Comparison of ENCODE assay signal across 33 mouse cellular contexts in genomic region chr9:114326011-114326748, GRCm38 (mm10). TPM values are rescaled to one million over a fixed set of nuclear protein-coding genes. Genes with fewer than 3 reads are reported as not detected.
A peak's percentile ranks its signal among the peaks of the same experiment; 100 is the strongest.
DNase-seq lines count a peak whose midpoint lies in the region; ATAC-seq lines count a peak whose summit lies in the region.
"Had no signal": no experiment of that assay in that cellular context is flagged by ENCODE, and none has a peak within 500 bp of the region (broad histone marks: within the 10 kb centered on the region; RNA-seq: fewer than 3 reads in every experiment).

No protein-coding gene starts in this region.

- H3K4me3 ChIP-seq in heart, embryonic 12.5 days = no peak overlapping the region
- H3K4me3 ChIP-seq: forebrain, embryonic 10.5 days; forebrain, embryonic 13.5 days; heart, adult 2 months; heart, embryonic 10.5 days had no signal

- H3K9ac ChIP-seq in heart, embryonic 12.5 days = no peak overlapping the region
- H3K9ac ChIP-seq: forebrain, embryonic 13.5 days; forebrain, postnatal 0 days; hindbrain, embryonic 14.5 days had no signal

- H3K4me2 ChIP-seq in heart, embryonic 12.5 days = no peak overlapping the region
- H3K4me2 ChIP-seq: forebrain, embryonic 13.5 days; hindbrain, embryonic 14.5 days had no signal

- no peaks in the 10 kb centered on the region for H3K9me3 ChIP-seq in heart, embryonic 12.5 days (replicated peaks)
- H3K9me3 ChIP-seq: forebrain, embryonic 10.5 days; forebrain, embryonic 13.5 days; G1E; heart, embryonic 10.5 days had no signal

- H3K36me3 ChIP-seq in heart, embryonic 12.5 days = no peaks in the 10 kb centered on the region
- H3K36me3 ChIP-seq: forebrain, embryonic 10.5 days; G1E; heart, embryonic 10.5 days had no signal

- 62% methylated on average over 3 of the region's 3 CpGs for WGBS in heart, embryonic 12.5 days

- H3K27ac ChIP-seq in heart, embryonic 12.5 days (ENCODE audit: poor library complexity, severe bottlenecking) = no peak overlapping the region
- H3K27ac ChIP-seq: forebrain, embryonic 10.5 days; forebrain, embryonic 13.5 days; heart, adult 2 months; heart, embryonic 10.5 days; hindbrain, embryonic 14.5 days; hindbrain, postnatal 0 days had no signal

- H3K27me3 ChIP-seq in heart, embryonic 12.5 days (replicated peaks) = no peaks in the 10 kb centered on the region
- H3K27me3 ChIP-seq: forebrain, embryonic 13.5 days had no signal

- peak; percentile 54; the same call in 1 of the 2 replicates for ATAC-seq in common myeloid progenitor, adult 5-6 weeks (replicated peaks; ENCODE audit: low read depth, poor library complexity, severe bottlenecking)
- peak; percentile 54 for ATAC-seq in megakaryocyte, adult 5-6 weeks (ENCODE audit: poor library complexity, severe bottlenecking)
- peak; percentile 35 for ATAC-seq in neutrophil, adult 5-6 weeks (ENCODE audit: extremely low read depth, insufficient number of reproducible peaks, low FRiP score, poor library complexity, severe bottlenecking)
- no peak for ATAC-seq in heart, embryonic 12.5 days (ENCODE audit: insufficient number of reproducible peaks, low FRiP score)
- ATAC-seq: forebrain, embryonic 13.5 days; forebrain, postnatal 0 days; hindbrain, postnatal 0 days; inflammation-experienced regulatory T-cells, adult 6 months; intestine, embryonic 16.5 days had no signal

- DNase-seq in frontal cortex, postnatal 14 days (ENCODE audit: low spot score in 2 of 2) = no peak
- DNase-seq in heart, postnatal 10 days = no peak
- DNase-seq: adrenal gland, adult 2 months; adrenal gland, postnatal 14 days; cerebellum, adult 11 months; cerebellum, adult 2 months; cerebellum, adult 9-11 months; cerebellum, postnatal 25 days; forebrain, postnatal 0 days; gastrocnemius, postnatal 25 days; heart, adult 2 months; heart, postnatal 36 days had no signal

- intact Hi-C loops in heart, postnatal 10 days (cut with DNase I) = no loop called here

- no peaks in the 10 kb centered on the region for H3K4me1 ChIP-seq in heart, embryonic 12.5 days (replicated peaks)
- H3K4me1 ChIP-seq: forebrain, embryonic 13.5 days; heart, embryonic 10.5 days had no signal

RNA-seq across cellular contexts. Expression of gene Bcl2a1c, which starts 3.8 kb away (rescaled TPM):
- total RNA-seq in common myeloid progenitor, adult 5-6 weeks (2017) = not detected in 2 replicates
- not detected in 2 replicates for total RNA-seq in megakaryocyte, adult 5-6 weeks (2015)
- total RNA-seq in megakaryocyte, adult 5-6 weeks (2017) = not detected in 2 replicates
- not detected in 2 replicates for total RNA-seq in neutrophil, adult 5-6 weeks (2017)
- polyA plus RNA-seq in heart, embryonic 12.5 days (2016; fragmentation: Nextera tagmentation; extraction: Ambion mirVana) = not detected in 2 replicates
- total RNA-seq in heart, postnatal 10 days (2021) = not detected
- total RNA-seq: adrenal gland, adult 2 months; adrenal gland, postnatal 14 days; adrenal gland, postnatal 4 days; forebrain, postnatal 0 days; G1E; gastrocnemius, adult 8-10 months; gastrocnemius, postnatal 25 days; heart, adult 2 months; heart, postnatal 36 days; hindbrain, postnatal 0 days had no signal
- polyA plus RNA-seq: adrenal gland, adult 2 months; cerebellum, adult 2 months; embryonic facial prominence, embryonic 11.5 days; embryonic facial prominence, embryonic 14.5 days; forebrain, embryonic 10.5 days; forebrain, embryonic 13.5 days; forebrain, postnatal 0 days; frontal cortex, adult 2 months; G1E; gonadal fat pad, adult 2 months; heart, adult 2 months; heart, embryonic 10.5 days; heart, embryonic 14.5 days; heart, postnatal 0 days; hindbrain, embryonic 11.5 days; hindbrain, embryonic 14.5 days; hindbrain, postnatal 0 days; intestine, embryonic 16.5 days had no signal
